Mouse (Mus musculus) left cerebral cortex, adult 18-20 months (tissue): Measurements from ENCODE around the gene Rras. TPM values are rescaled to one million over a fixed set of nuclear protein-coding genes. Genes with fewer than 3 reads are reported as not detected.

Source experiments
- DNase-seq, 2 experiments: peaks; one replicate each; pipeline ENCODE4 v3.0.0; 2021 to 2022; ENCODE audit warnings: low spot score in 2 of 2, mixed read lengths in 1 of 2
- total RNA-seq, 2 experiments: library from RNA; stranded (reverse); gene quantifications; 2 replicates each; pipeline ENCODE4 v1.2.3; 2021

Gene Rras
- total RNA-seq, 2 experiments from 2014 or later: 10.0 to 14.5 TPM

DNA sequence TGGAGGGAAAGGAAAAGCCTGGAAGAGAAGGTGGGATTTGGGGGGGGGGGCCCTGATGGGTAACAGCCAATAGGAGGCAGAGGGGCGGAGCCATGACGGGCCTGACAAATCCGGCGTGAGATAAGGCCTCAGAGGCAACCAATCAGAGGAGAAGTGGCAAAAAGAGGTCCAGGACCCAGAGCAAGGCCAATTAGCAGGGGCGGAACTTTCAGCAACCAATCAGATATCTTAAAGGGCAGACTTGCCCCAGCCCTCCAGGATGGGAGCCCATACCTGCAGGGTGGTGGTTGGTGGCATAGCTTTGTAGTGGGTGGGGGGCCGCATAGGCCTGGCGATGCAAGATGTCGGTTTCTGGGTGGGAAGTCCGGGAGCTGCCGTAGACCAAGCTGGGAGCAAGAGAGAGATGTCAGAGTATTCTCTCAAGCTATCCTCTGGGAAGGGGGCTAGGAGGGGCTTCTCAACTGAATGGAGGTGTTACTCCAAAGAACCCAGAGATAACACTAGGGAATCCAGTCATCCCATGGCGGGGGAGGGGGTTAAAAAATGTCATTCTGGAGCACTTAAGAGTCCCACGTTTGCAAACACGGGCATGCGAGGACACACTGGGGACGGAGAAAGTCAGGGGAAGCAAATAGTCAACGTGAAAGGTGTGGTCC is 33.3 kb downstream of the Rras start:
- peak; percentile 49 to 62 for DNase-seq

DNA sequence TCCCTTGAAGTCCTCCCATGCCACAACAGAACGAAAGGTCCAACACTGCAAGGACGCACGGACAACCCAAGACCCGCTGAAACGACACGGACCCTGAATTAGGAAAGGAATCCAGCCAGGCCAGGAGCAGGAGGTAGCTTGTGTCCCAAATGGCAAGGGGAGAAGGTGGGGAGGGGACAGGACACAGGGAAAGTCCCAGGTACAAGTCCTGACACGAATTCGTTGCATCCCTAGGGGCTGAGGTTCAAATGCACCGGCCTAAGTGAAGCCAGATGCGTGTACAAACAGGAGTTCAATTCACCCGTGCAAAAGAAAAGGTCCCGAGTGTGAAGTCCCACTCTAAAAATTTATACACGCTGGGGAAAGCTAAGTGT is 33.8 kb downstream of the Rras start:
- no peak for DNase-seq

DNA sequence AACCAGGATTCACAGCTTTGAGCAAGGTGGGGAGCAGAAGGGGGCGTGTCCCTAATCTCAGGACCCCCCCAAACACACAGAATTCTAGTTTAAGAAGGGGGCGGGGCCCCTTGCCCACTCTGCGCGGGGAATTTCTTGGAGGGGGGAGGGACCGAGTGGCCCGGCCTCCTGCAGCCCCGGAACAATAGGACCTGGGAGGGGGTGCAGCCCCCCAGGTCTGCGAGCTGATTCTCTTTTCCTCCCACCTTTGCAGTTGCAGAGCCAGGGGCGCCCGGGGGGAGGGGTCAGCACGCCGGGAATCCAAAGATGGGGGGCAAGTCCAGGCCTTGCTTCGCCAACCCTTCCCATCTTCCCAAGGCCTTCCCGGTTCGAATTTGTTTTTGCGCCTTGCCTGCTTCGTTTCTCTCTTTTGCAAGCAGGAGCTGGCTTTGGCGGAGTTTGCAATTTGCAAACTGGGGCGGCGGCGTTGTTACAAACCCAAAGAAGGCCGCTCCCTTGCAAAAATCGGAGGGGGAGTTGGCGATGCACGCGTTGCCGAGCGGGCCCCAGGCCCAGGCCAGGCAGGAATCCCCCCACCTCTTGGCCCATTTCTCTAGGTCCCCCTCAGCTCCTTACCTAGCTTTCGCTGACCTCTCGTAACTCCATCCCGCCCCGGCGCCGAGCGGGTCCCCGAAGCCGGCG is 34.6 kb downstream of the Rras start:
- peak; percentile 40 to 65 for DNase-seq

DNA sequence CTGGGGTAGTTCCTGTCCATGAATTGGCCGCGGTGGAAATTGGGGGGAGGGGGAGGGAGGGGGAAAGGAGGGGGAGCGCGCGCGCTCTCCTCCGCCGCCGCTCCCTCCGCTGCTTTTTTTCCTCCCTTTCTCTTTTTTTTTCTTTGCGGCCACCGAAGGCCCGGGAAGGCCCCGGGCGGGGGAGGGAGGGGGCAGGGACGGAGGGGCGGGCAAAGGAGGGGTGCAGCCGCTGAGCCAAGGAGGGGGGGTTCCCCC is 35.0 kb downstream of the Rras start, which contains the start of gene Prr12:
Gene Prr12 (minus strand): TSS at position 20 of the 255 bp plus-strand sequence.
- no peak for DNase-seq

DNA sequence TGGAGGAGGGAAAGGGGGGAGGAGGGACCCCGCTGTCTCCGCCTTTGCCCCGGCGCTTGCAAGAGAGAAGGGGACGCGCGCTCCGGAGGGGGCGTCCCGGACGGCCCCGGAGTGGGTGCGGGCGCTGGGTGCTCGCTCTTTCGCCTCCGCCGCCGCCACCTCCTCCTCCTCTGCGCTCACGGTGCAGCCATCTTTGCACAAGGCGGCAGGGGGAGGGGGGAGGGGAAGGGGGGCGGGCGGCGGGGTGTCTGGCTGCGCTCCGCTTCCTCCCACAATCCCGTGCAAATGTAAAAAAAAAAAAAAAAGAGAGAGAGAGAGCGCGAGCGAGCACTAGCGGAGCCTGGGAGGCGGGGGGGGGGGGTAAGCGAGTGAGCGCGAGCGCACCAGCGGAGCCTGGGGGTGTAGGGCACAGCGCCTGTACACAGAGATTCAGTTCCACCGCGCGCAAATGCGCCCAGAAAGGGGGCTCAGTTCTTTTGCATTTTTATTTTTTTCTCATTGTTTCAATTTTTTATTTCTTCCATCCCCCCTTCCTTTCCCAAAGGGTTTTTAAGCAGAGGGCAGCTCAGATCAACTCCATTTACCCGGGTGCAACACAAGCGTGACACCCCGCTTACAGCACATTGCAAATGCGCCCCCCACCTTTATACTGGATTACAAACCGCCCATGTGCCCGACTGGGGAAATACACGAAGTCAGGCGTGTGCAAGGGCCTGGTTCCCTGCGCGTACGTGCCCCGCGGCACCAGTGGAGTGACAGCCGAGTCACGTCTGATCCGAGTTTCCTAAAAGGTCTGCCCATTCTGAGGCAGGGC is 35.6 kb downstream of the Rras start:
- peak; percentile 49 to 73 for DNase-seq

DNA sequence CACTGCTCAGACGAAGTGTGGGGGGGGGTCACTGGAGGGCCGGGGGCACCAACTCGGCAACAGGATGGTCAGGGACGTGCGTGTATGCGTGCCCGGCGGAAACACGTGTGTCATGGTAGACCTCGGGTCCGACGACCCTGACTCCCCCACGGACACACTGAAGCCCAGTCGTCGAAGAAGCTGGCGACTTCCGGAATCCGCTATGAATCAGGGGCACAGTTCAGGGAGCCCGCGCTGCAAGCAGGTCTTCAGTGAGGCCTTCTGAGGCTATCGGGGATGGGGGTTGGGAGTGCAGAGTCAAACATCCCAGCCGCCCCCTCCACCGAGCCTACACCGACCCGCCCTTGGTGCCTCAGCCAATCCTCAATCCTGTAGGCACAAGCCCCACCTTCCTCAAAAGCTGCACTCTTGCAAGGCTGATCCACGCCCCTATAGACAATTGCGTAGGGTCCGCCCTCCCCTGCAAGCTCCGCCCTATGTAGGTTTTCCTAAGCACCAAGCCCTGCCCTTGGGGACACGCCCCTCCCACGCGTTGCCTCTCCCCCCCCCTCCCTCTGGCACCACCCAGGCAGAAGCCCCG is 36.3 kb downstream of the Rras start:
- DNase-seq: peak; percentile 84 to 89

DNA sequence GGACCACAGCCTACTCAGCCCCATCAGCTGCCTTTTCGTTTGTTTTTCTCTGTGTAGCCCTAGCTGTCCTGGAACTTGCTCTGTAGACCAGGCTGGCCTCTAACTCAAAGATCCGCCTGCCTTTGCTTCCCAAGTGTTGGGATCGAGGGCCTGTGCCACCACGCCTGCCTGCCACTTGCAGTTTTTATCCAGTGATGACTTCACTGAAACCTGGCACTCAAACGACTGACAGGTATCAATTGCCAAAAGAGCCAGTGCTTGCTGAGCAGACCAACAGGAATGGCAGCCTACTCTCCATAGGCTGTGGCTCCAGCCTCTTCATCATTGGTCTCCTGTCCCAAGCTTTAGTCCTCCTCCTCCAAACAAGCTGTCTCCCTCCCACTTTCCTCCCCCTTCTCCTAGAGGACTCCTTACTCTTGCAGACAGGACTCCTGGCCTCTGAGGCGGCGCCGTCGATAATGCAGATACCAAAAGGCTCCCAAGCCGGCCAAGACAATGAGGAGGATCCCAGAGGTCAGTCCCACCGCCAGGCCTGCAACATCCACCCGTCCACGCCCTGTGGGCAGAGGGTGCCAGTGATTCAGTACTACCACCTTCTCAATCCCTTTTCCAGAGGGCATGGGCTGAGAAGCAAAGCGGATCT is 38.7 kb downstream of the Rras start:
- no peak for DNase-seq

DNA sequence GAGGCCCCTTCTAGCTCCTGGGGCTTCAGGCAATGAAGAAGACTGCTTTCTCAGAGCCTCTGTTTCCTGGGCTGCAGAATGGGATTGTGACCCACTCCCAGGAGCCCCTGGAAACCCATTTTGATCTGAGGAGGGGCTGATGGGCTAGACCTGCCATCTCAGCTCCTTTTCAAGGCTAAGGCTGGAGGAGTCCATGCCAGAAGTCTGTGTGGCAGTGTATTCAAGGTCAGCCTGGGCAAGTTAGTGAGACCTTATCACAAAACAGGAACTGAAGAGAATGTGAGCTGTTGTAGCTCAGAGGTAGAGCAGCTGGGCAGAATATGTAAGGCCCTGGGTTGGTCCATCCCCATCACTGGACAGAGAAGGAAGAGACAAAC is 39.2 kb downstream of the Rras start:
- DNase-seq: no peak

DNA sequence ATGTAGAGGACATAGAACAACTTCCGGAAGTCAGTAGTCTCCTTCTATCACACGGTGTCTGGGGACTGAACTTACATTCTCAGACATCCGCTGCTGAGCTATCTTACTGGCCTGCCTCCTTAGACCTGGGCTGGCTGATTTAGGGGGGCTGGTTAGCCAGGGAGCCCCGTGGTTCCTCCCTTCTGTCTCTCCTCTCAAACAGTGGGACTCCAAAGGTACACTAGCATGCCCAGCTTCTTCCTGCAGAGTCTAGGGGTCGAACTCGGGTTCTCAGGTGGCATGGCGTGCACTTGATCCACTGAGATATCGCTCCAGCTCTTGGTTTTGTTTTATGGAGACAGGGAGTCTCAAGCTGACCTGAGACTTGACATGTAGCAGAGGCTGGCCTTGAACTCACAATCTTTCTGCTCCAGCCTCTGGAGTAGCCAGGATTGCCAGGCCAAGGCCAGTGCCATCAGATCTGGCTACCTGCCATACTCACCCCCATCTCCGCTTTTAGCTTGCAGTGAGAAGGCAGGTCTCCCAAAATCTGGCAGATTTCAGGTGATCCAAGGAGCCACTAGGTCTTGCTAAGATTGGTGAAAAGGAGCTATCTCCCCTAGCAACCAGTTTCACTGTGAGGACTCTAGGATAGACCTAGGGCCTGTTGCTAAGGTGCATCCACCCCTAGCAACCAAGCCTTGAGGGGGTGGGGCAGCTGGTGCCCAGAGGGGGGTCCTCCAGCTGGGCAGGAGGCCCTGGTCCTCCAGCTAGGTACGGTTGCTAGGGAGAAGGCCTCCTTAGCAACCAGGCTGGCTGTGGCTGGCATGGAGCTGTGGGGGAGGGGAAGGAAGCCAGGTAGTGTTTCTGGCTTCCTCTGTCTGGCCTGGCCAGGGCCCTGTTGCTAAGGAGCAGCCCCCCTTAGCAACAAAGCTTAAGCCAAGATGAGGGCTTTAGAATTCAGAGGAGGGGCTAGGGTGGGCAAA is 41.1 kb downstream of the Rras start:
- DNase-seq: no peak

DNA sequence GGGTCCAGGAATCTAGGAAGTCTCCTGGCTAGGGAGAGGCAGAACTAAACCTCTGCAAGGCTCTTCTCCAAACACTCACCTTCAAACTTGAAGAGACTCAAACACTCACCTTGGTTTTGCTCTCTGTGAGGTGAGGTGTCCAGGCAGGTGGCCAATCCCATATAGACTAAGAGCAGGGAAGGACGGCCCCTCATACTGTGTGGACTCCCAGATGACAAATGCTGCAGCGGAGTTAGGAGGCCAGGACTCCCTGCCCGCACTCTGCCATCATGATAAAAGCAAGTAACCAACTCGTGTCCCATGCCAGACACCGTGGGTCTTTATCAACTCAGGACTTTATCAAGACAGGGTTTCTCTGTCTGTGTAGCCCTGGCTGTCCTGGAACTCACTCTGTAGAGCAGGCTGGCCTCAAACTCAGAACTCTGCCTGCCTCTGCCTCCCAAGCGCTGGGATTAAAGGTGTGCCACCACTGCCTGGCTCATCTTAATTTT is 42.9 kb downstream of the Rras start:
- DNase-seq: no peak

DNA sequence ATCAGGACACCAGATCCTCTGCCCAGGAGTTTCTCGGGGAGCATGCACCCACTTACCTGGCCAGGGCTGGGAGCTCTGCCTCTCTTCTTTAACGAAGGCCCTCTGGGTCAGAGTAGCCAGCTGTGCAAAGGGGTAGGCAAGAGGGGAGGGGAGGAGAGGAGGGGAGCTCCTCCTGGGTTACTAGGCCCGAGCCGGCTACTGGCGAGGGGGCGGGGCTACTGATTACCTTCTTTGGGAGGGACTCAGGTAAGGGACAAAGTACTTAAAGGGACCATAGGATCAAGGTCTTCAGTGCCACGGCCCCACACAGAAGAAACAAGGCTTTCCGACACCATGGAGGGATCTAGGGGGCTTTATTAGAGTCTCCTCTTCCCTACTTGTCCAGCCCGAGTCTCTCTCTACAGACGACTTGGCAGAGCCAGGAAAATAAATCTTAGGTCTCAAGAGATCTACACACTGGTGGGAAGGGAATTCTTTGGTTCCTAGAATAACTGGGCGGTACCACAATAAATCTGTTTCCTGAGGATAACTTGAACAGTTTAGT is 43.8 kb downstream of the Rras start:
- DNase-seq: no peak

DNA sequence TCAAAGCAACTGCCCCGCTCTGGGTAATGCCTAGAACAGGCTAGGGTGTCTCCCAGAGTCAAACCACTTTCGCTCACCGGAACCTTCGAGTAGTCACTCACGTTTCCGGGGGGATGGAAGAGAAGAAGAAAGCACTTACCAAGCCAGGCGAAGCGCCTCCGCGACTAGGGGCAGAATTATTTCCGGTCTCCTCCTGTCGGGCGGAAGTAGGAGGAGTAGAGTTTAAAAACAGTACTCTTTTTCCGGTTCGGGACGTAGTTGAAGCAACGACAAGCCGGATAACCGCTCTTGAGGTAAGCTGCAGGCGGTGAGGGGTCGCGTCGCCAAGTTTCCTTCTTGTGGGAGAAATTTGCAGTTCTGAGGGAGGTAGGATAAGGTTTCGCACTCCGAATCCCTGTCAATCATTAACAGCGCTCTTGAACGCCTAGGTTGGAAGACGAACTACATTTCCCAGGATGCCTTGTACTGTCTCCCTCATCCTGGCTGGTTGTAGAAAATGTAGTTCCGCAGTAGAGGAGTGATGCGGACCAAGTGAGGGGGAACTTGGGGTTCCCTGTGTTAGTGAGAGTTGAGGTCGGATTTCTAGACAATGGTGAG is 44.6 kb downstream of the Rras start, which contains the start of the genes Nosip and Prrg2:
Gene Nosip (plus strand): TSS at position 191 of the 597 bp plus-strand sequence.
Gene Prrg2 (minus strand): TSS at position 439 of the 597 bp plus-strand sequence.
- peak; percentile 95 for DNase-seq

DNA sequence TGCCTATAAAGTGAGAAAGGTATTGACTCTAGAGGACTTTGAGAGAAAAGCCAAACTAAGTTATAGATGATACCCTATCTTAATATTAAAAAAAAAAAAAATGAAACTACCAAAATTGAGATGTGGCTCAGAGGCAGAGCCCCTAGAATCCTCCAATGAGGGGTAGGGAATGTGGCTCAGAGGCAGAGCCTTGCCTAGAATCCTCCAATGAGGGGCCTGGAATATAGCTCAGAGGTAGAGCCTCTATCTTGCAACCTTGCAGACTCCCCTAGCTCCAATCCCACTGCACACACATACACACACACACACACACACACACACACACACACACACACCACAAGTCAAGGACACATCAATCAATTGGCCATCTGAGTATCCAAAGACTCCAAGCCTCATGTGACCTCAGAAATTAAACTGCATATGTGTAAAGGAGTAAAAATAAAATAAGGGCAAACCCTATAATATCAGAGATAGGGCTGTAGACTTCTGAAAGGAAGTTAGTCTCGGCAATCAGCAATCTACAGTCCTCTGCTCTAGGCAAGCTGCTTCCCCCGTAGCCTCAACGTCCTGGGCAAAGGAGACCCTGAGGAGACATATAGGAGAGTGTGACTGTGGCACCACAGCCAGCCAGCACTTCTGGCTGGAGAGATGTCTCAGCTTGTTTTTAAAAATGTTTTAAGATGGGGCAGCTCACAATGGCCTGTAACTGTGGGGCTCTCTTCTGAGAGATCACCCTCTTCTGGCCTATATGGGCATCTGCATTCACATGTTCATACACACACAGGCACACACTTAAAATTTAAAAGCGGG is 49.6 kb downstream of the Rras start:
- DNase-seq: no peak

DNA sequence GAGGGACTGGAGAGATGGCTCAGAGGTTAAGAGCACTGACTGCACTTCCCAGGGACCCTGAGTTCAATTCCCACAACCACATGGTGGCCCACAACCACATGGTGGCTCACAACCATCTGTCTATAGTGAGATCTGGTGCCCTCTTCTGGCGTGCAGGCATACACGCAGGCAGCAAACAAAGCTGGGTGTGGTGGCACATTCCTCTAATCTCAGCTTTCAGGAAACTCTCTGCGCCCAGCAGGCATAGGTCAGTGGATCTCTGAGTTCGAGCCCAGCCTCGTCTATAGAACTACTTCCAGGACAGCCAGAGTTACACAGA is 50.2 kb downstream of the Rras start:
- no peak for DNase-seq

DNA sequence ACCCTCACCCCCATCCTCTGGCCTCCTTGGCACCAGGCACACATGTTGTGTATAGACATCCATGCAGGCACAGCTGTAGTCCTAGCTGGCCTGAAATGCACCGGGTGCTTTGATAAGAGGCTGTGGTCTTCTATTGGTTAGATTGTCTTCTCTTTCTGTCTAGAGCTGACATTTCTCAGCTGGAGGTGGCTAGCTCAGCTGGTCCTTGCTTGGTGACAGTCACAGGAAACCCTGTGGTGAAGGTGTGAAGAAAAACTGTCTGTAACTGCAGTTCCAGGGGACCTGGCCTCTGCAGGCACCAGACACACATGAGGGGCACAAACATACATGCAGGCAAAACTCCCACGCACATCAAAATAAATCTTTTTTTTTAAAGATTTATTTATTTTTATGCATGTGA is 51.9 kb downstream of the Rras start:
- DNase-seq: no peak
